Mouse (Mus musculus): ENCODE measurements at regions not wholly inside any gene's neighbourhood (a gene's known extent, or its start where the extent isn't known, plus 50 kb on each side); places are given as distances from the start of the nearest gene placed in this dataset.
"Not testable (repeated sequence)": the region's sequence is repeated elsewhere in the genome, so short reads cannot be mapped to it uniquely, and the experiment has no call there.

DNA sequence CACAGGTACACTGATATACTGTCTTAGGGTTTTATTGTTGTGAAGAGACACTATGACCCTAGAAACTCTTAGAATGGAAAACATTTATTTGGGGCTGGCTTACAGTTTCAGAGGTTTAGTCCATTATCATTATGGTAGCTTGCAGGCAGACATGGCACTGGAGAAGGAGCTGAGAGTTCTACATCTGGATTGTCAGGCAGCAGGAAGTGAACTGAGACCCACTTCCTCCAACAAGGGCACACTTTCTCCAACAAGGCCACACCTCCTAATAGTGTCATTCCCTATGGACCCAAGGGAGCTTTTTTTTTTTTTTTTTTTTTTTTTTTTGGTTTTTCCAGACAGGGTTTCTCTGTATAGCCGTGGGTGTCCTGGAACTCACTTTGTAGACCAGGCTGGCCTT is 124.9 kb upstream of the Max start:
- not testable (repeated sequence) for DNase-seq

DNA sequence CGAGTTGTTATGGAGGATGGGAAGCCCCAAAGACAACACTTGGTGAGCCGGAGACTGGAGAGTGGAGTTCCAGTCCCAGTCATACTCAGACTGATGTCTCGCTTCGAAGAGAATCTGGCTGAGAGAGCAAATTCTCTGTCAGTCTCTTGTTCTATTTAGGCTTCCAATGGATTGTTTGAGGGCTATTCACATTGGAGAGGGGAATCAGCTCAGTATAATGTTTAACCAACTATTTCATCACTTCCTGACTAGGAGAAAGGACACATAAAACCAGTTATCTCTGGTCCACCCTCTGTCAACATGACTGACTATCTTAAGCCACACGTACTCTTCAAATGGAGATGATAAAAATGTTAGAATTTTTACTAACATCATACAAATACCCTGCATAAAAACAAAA is 123.9 kb upstream of the Max start:
- no peak for DNase-seq

DNA sequence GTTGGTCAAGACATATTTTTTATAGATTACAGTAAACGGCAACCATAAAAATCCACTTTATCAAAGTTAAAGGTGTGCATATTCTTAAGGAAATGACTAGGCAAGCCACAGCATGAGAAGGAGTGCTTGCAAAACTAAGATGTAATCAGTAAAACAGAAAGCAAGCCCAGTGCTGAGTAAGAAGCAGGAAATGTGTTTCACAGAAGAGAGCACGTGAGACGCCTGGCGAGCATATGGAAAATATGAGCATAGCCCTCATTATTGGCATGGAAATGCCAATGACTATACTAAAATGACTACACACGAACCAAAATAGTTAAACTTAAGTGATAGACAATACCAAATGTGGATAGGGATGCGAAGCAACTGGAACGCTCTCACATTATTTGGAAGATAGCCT is 123.2 kb upstream of the Max start:
- DNase-seq: no peak

DNA sequence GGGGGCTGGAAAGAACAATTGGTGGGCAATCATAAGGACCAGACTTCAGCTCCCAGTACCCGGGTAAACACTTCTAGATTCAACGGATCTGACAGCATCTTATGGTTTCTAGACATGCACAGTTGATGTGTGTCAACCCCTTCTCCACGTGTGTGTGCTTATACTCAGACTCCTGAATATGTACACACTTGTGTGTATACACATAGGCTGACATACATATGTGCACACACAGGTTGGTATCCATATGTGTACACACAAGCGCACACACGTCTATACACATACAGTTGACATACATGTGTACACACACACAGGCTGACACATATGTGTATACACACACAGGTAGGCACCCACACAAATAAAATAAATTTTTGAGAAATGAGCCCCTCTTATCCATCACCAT is 122.7 kb upstream of the Max start:
- DNase-seq: no peak

DNA sequence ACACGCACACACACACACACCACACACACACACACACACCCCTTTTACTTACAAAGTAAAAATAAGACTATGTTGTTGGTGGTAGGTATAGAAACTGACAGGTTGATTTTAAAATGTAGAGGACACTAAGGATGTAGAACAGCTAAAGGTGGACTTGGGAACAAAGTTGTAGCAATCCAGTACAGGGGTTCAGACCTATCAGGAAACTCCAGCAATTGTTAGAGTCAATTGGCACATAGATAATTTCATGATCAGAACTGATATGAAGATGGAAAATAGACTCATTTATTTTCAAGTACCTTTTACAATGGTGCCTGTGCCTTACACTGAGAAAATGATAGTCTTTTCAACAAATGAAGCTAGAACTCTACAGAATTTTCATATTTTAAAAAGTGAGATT is 122.3 kb upstream of the Max start:
- DNase-seq: no peak

DNA sequence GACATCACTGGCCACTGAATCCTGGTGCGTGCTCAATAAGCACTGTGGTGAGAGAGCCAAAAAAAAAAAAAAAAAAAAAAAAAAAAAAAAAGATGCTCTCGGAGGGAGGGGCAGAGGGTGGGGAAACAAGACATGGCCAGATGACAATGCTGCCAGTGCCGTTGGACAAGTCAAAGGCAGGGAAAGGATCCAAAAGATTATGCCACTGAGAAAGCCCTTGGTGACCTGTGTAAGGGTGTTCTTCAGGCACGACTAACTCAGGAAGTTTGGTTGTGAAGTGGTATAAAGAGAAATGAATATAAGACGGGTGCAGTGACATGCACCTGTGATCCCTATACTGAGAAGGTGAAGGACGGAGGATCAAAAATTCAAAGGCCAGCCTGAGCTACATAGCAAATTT is 121.8 kb upstream of the Max start:
- no peak for DNase-seq

DNA sequence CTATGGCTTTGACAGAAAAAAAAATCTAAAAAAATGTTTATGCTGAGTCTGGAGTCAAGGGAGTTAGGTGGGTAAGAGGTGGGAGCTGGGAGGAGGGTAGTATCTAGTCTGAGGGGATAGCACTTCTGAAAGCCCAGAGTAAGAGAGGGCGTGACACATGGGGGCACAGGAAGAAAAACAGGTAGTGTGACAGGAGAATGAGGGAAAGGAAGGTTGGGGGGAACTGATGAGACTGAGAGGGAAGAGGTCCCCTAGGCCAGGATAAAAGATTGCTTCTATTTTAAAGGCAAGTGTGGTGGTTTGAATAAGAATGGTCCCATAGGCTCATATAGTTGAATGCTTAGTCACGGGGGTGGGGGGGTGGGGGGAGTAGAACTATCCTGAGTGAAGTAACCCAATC is 119.8 kb upstream of the Max start:
- DNase-seq: no peak

DNA sequence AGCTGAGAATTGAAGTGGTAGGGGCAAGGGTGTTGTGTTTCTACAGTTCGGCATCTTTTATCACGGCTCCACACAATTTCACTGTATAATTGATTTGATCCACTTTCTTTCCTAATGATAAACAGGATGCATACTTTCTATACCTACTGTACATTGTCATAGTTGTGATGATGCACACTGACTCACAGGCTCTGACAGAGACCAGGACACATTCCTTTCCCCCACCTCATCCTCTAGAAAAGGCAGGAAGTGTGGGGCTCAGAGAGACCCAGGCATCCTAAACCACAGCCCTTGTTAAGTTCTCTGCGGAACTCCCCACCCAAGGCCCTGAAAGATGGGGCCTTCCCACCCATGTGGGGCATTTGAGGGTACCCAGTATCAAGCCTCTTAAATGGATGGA is 117.5 kb upstream of the Max start:
- no peak for DNase-seq

DNA sequence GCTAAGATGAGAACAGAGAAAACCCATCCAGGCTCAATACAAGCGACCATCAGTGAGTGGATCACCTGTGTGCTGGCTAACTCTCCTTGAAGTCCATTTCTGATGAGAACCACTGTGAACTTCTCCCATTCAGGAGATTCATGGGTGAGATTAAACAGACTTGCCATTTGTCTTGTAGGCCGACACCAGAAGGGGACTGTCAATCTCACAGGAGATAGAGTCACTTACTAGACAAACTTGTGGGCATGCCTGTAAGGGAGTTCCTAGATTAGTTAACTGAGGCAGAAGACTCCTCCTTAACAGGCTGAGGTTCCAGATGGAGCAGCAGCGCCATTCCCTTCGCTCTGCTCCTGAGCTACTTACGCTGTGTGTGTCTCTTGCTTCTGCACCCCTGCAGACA is 114.7 kb upstream of the Max start:
- no peak for DNase-seq

DNA sequence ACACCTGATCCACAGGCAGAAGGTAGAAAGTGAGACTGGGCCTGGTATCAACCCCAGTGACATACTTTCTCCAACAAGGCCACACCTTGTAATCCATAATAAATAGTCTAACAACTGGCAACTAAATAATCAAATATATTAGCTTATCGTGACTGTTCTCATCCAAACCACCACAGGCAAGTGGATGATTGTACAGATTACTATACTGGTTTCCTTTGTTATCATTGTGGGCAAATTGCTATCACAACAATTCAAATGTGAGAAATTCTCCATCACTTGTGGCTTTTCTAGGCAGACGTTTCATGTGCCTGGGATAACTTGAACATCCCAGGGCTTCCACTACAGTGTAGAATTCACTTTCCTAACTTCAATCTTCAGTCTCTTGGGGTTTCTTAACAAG is 112.6 kb upstream of the Max start:
- no peak for DNase-seq

DNA sequence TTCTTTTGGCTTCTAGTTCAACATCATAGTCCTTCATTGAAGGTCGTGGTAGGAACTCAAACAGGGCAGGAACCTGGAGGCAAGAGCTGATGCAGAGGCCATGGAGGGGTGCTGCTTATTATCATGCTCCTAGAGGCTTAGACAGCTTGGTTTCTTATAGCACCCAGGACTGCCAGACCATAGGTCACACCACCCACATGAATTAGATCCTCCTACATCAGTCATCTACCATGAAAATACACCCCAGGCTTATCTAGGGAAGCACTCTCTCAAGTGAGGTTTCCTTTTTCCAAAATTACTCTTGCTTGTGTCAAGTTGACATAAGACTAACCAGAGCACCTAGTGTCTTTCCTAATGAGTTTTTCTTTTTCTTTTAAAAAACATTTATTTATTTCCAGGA is 109.7 kb upstream of the Max start:
- DNase-seq: no peak

DNA sequence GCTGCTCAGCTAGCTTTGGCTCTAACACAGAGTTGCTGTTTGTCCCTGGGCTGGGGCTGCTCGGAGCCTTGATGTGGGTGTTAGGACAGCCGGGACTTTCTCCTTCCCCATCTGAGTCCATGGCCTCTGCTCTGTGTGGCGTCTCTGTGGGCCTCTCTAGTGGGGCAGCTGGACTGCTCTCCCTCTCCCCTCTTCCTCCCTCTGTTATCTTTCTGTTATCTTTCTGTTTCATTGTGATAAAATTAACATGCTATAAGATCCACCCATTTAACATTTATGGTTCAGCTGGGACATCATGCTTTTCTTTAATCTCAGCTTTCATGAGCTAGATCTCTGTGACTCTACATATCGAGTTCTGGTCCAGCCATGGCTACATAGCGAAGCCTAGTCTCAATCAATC is 105.9 kb upstream of the Max start:
- DNase-seq: no peak

DNA sequence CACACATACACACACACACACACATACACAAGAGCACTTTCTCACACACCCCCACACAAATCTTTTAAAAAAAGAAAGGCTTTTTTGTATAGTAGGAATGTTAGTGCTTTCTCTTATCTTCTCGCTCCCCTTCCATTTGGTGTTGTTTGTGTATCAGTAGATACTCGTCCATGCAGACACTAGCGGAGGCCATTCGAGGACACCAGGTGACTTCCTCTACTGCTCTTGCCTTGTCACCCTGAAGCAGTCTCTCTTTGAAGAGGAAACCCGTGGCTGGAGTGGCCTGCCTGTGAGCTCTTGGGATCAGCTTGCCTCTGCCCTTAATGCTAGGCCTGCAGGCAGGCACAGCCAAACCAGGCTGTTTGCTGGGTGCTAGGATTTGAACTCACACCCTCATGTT is 105.1 kb upstream of the Max start:
- no peak for DNase-seq

DNA sequence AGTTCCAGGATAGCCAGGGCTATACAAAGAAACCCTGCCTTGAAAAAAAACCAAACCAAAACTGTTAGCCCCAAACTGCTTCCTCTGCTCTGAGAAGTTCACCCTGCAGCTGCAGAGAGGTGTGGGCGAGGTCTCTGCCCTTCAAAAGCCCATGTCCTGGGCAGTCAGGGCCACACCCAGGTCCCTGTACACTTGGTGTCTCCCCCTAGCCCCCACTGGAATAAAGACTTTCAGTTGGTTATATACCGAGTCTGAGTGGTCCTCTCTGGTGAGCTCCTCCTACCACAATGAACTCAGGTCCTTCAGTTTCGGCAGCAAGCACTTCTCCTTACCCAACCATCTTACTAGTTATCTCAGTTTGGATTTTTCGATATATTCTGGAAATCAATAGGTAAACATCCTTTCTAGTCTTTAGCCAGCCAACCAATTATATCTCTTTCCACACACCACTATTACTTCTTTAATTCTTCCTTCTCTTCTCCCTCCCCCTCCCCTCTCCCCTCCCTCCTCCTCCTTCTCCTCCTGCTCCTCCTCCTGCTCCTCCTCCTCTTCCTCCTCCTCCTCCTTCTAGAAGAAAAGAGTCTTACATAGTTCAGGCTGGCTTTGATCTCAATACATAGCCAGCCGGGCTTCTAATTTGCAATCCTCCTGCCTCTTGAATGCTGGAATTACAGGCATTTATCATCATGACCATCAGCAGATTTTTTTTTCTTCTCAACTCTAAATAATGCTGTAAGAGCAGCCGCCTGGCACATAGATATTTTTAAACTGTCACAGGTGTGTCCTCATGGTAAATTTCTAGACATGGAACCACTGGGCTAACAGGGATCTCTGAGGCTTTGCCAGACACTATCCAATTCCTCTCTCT is 103.9 kb upstream of the Max start:
- DNase-seq: no peak

DNA sequence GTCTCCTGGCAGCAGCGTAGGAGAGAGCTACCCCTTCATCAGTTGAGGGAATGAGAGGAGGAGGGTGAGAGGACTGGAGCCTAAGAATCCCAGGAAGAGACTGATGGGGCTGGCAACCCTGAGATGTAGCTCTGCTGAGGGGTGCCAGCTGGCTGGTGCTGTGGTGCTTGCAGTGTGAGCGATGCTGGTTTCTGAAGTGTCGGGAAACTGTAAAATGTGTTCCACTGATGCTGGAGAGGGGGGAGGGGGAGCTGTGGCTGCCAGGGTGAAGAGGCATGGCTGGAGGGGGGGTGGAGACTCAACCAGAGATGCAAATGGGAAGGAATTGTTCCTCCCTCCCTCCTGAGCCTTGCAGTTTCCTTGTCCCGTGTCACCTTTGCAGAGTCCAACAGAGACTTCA is 102.0 kb upstream of the Max start:
- DNase-seq: no peak

DNA sequence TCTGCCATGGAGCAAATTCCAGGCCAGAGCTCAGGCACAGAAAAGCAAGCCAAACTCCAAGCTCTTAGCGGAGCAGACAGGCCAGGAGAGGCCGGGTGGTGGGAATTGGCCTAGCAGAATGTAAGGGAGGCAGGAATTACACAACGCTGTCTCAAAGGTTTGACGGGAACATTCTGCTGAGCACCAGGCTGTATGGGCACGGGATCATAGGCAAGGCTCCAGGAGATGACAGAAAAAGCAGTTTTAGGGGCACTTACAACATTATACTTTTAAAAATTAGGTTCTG is 99.5 kb upstream of the Max start:
- DNase-seq: no peak

DNA sequence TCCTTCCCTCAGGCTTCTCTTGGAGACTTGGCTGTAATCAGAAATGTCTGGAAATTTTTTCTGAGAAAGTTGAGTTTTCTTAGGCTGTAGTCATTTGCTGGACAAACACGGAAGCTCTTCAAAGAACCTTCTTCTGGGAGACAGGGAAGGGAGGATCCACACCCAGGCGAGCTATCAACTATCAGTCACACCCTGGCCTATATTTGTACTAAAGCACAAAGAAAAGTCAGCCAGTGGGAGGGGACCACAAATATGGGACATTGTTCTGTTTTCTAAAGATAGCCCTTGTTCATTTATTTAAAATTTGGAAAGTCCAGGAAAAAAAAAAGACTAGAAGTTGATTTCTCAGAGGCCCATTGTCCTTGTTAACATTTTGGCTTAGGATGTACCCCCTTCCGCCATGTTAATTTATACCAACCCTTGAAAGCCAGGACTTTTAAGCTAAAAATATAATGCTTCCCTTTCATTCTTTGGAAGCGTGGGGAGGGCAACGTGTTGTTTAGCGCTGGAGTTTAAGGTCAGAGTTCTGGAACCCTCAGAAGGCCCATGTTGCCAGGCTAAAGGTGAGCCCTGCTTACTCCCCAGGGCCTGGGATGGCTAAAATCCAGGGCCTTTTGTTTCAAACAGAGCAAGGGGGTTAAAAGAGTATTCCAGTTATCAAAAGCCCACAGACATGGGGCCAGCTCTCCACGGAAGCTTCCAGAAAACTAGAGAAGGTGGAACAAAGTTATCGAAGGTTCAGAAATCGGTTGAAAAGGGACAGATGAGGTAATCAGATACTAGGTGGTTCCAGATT is 99.0 kb upstream of the Max start:
- no peak for DNase-seq

DNA sequence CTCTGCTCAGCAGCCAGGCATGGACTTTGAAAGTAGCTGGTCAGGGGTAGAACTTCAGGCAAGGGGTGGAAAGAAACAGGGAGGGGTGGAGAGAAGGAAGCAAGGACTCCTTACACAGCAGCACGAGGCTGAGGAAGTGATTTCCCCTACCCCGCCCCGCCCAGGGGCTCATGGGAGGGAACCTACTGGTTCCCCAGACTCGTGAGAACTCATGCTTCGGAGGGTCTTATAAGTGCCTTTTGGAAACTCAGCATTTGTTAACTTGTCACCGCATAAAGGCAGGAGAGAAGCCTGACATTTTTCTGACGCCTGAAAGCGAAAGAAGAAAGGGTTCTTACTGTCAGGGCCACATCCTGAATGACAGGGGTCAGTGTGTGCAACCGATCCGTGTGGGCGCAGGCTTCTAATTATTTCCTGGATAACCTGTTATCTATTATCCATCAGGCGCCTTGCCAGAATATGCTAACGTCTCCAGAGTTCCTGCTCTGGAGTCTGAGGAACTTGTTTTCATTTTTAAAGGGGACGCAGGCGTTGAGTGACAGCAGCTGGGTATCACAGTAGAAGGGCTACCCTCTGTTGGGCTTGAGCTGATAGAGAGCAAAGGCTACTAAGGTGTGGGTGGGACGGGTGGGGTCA is 98.2 kb upstream of the Max start:
- DNase-seq: peak; percentile 59 to 63

DNA sequence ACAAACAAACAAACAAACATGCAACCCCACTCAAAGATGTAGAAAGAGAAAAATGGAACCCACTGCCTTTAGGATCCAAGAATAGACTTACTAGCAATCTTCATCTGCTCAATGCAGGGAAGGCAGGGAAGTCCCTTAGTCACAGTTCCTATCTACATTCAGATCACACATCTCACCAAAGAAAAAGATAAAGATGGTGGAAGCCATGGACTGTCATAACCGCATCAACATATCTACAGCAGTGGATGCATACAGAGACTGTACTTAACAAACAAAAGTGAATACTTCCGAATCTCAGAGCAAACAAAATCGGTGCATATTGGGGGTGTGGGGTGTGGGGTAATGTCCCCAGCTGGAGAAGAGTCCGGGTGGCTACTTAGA is 97.7 kb upstream of the Max start:
- no peak for DNase-seq

DNA sequence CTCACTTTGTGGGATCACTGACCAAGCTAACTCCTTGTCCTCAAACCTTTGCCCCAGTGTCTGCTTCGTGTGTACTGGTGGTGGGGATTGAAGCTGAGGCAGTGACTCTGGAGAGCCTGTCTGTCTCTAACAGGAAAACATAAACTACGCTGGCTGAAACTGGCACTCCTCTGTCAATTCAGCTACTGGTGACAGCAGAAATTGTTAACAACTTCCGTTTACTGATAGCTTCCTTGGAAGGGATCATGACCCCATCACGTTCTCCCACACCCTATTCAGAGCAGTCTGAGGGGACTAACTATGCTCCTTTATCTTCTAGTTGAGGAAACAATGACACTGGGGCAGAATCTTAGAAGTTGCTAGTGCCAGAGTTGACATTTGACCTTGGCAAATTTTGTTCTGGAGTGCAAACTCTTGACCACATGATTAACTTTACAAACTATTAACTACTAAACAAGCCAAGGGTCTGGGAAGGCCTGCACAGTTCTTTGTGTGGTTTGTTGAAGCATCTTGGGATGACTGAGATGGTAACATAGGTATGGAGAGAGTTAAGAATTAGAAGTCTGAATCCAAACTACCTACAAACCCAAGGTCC is 96.7 kb upstream of the Max start:
- no peak for DNase-seq

DNA sequence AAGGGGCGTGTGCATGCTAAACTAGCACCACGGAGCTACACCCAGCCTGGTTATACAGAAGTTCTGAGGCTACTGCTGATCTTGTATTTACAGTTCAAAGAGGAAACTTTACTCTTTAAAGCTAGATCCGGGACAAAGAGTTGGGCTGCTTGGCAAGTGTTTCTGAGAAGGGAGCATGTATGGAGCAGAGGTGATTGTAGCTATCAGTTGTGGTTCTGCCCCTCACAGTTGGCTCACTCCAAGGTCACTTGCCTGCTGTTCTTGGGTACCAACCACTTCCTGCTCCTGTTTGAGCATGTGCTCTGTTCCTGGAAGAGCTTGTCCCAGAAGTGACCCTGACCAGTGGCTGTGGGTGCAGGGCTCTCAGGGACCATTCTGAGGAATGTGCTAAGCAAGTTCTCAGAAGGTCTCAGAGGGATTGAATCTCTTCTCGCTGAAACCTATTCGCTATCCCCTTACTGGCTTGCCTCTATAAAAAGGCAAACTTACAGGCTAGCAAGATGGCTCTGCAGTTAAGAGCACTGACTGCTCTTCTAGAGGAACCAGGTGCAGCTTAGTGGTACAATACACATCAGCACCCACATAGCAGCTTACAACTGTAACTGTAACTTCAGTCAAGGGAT is 94.9 kb upstream of the Max start:
- no peak for DNase-seq

DNA sequence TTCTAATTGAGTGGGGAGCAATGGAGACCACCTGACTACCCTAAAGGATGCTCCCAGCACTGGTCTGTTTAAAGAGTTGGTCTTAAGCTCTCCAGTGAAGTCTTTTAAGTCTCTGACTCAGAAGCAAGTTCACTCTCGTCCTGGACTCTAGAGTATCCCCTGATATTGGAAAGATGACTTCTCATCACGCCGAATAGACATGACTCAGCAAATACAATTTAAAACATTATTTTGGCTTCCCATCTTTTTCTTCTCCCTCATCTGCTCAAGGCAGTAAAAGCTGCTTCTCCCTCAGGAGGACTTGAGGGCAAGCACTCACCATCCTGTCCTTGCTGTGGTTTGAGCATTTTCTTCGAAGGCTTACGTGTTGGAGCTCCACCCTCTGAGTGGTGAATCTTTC is 92.7 kb upstream of the Max start:
- DNase-seq: no peak

DNA sequence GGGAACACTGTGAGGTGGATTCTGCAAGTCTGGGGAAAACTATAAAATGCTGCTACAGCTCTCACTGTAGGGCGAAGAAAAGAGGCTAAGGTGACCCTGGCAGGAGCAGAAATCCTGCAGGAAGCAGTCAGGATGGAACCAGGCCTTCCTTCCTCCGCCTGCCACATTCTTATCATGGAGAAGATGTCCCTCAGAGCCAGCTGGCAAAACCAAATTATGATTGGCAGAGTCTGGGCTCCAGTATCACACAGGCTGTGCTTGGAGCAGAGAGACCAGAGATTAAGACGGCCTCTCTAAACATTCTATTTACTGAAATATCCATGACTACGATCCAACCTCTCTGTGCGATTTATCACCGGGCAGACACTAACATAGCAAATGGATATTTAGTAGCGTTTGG is 92.2 kb upstream of the Max start:
- DNase-seq: no peak
